Mouse (Mus musculus): Measurements from ENCODE around the gene Cwf19l1.

The Cwf19l1 gene

DNA sequence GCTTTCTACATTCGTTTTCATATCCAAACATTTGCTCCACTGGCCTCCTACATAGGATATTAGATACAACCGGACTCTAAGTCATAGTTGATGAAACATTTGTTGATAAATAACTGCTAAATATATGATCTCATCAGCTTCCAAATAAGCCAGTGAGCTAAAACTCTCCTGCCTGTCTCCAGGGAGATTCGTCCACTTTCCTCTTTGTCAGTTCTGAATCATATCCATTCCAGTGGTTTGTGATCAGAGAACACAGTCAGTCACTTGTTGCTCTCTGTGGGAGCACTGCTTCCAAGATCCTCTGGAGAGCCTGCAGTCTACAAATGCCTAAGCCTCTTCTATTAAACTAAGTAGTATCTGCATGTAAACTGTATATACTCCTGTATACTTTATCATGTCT, 75.5 kb downstream of the Cwf19l1 start:
- in situ Hi-C loops (cut with MboI): no loop called here
